ENCODE assay signal across 15 mouse cellular contexts in genomic region chr17:14370476-14370875, GRCm38 (mm10).
DNase-seq lines count a peak whose midpoint lies in the region; ATAC-seq lines count a peak whose summit lies in the region.
"Had no signal": no experiment of that assay in that cellular context is flagged by ENCODE, and none has a peak within 500 bp of the region (broad histone marks: within the 10 kb centered on the region; RNA-seq: fewer than 3 reads in every experiment).

No protein-coding gene starts in this region.

- no peak overlapping the region for H3K4me3 ChIP-seq in embryonic facial prominence, embryonic 10.5 days
- H3K4me3 ChIP-seq: intestine, embryonic 15.5 days; limb, embryonic 13.5 days; myocyte had no signal

- no peaks in the 10 kb centered on the region for H3K9me3 ChIP-seq in embryonic facial prominence, embryonic 10.5 days
- H3K9me3 ChIP-seq: intestine, embryonic 15.5 days; limb, embryonic 13.5 days had no signal

- H3K27ac ChIP-seq in embryonic facial prominence, embryonic 10.5 days (replicated peaks) = no peak overlapping the region
- H3K27ac ChIP-seq: intestine, embryonic 15.5 days; limb, embryonic 13.5 days had no signal

- H3K36me3 ChIP-seq in embryonic facial prominence, embryonic 10.5 days (replicated peaks) = no peaks in the 10 kb centered on the region
- H3K36me3 ChIP-seq: intestine, embryonic 15.5 days had no signal

- DNase-seq in cerebellum, postnatal 10 days = peak; percentile 74 to 79
- no peak for DNase-seq in cerebellum, adult 18-20 months
- peak; percentile 58 for DNase-seq in brain, embryonic 18.5 days (ENCODE audit: low read depth, low spot score)
- DNase-seq in layer of hippocampus, adult 9-10 months (ENCODE audit: low spot score) = peak; percentile 53
- peak; percentile 48 for DNase-seq in left cerebral cortex, postnatal 4 days
- DNase-seq in adrenal gland, postnatal 10 days = no peak
- no peak for DNase-seq in embryonic facial prominence, embryonic 10.5 days (ENCODE audit: low spot score)
- DNase-seq: adrenal gland, adult 2 months; heart, postnatal 10 days; kidney, postnatal 14 days; lung, adult 2 months had no signal

- intact Hi-C loops in left cerebral cortex, postnatal 4 days (cut with DNase I) = no loop called here

- 95% methylated on average over 5 of the region's 5 CpGs for WGBS in embryonic facial prominence, embryonic 10.5 days

- H3K27me3 ChIP-seq in embryonic facial prominence, embryonic 10.5 days (replicated peaks; ENCODE audit: low read depth, poor library complexity, severe bottlenecking) = peaks cover 8% of the 10 kb centered on the region; the same call in 1 of the 2 replicates
- H3K27me3 ChIP-seq: intestine, embryonic 15.5 days had no signal

- peaks cover 21% of the 10 kb centered on the region for H3K4me1 ChIP-seq in embryonic facial prominence, embryonic 10.5 days

- ATAC-seq in megakaryocyte-erythroid progenitor cell, adult 5-6 weeks (replicated peaks; ENCODE audit: low FRiP score, low TSS enrichment, poor library complexity, severe bottlenecking) = no peak

Comparison
In these comparisons a context has a peak if more than half of its experiments do, and no peak if none do; other contexts are left out.
1. DNase-seq: peak in cerebellum, postnatal 10 days (2 of 2), brain, embryonic 18.5 days (single experiment), layer of hippocampus, adult 9-10 months (single experiment) and left cerebral cortex, postnatal 4 days (single experiment); none in cerebellum, adult 18-20 months (0 of 2), adrenal gland, postnatal 10 days (single experiment) and embryonic facial prominence, embryonic 10.5 days (single experiment).